Mouse (Mus musculus) kidney, adult 2 months (tissue): ENCODE measurements around the gene Rap1gap2. TPM values are rescaled to one million over a fixed set of nuclear protein-coding genes. Genes with fewer than 3 reads are reported as not detected.

Experiments
- DNase-seq: peaks from one replicate; pipeline ENCODE4 v3.0.0; 2021
- H3K27ac ChIP-seq: fragments of 200-500 bp; 2 replicates; pipeline ENCODE4 v1.5.1; 2012; ENCODE audit warnings: low read depth, low read length, control low read depth, inconsistent platforms; ENCODE audit not compliant: insufficient read depth
- H3K27me3 ChIP-seq: fragments of 200-500 bp; replicated peaks from 2 replicates; pipeline ENCODE4 v1.6.1; 2012; ENCODE audit warnings: mild to moderate bottlenecking, moderate library complexity, low read length, inconsistent platforms; ENCODE audit not compliant: control insufficient read depth, insufficient read depth
- H3K36me3 ChIP-seq: fragments of 200-500 bp; 2 replicates; pipeline ENCODE4 v1.6.1; 2012; ENCODE audit warnings: mild to moderate bottlenecking, moderate library complexity, low read length, inconsistent platforms; ENCODE audit not compliant: control insufficient read depth, insufficient read depth
- H3K4me1 ChIP-seq: fragments of 200-500 bp; 2 replicates; pipeline ENCODE4 v1.6.1; 2011; ENCODE audit warnings: low read length; ENCODE audit not compliant: control insufficient read depth, insufficient read depth
- H3K4me3 ChIP-seq: fragments of 200-500 bp; 2 replicates; pipeline ENCODE4 v1.5.1; 2011; ENCODE audit warnings: mild to moderate bottlenecking, low read depth, low read length, control low read depth; ENCODE audit not compliant: insufficient read depth
- CTCF ChIP-seq: fragments of 200-500 bp; conservative IDR thresholded peaks from 2 replicates; pipeline ENCODE4 v1.5.1; 2011; ENCODE audit warnings: low read depth, mild to moderate bottlenecking, control low read depth, low read length, moderate library complexity, mixed read lengths; ENCODE audit not compliant: insufficient read depth, insufficient read length
- POLR2A ChIP-seq: fragments of 200-500 bp; IDR thresholded peaks from one replicate; pipeline ENCODE4 v1.6.1; 2011; ENCODE audit warnings: low read depth, low read length, control low read depth
- WGBS: fragments of 180-500 bp; shearing (Covaris S2); methylation state at CpG from one replicate; pipeline ENCODE4 v1.1.7; 2018; 5-methylcytosine and 5-hydroxymethylcytosine counted together
- polyA plus RNA-seq: library from polyadenylated mRNA; depleted of rRNA; stranded (reverse); fragments of >200 nt; gene quantifications from 2 replicates; pipeline ENCODE4 v1.2.3, GENCODE M21; 2012

Rap1gap2 gene
- polyA plus RNA-seq, 1 experiment: 24.9 TPM

DNA sequence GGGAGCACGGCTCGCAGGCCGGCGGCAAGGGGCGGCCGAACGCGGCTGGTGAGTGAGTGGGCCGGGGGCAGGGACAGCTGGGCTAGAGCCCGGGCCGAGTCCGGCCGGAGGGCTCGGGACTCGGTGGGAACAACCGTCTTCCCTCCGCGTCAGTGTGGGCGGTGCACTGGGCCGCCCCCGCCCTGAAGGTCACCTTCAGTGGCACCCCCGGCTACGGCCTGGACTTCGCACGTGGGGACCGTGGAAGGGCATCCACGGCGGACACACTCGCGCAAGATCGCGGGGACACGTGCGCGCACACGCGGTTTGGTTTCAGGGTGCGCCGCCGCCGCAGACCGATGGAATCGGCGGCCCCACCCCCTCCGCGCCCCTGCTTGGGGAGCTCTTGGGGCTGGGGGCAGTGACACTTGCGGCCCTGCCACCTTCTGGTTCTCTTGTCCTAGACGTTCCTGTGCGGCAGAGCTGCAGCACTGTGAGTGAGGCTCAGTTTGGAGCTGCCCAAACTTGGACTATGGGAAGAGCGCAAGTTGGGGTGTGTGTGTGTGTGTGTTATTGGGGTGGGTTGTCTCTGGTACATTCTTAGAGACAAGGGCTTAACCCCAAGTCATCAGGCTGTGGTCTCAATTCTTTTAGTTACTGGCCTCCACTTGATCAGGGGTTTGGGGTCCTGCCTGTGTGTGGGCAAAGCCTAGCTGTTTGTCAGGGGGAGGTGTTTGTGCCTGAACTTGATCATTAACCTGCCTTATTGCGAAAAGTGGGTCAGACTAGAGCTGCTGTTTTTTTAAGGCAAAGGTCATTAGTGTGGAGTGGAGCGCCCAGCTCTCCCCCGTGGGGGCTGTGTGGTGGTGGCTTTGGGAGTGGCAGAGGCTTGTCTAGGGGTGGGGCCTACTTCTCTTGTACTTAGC, 39.2 kb upstream of the Rap1gap2 start:
- Histone ChIP-seq H3K27me3 (no peaks in the 10 kb centered on the region), H3K27ac (peak overlapping the region; percentile 95), H3K4me3 (peak overlapping the region; percentile 95), H3K36me3 (no peaks in the 10 kb centered on the region), H3K4me1 (peaks cover 34% of the 10 kb centered on the region)
- WGBS: under 1% methylated on average over 53 of the region's 53 CpGs
- TF ChIP-seq POLR2A (no peak), CTCF (no peak)
- peak; percentile 94 for DNase-seq

- peak within 1 kb of the TSS; percentile 97 for H3K27ac ChIP-seq
Observed at GRCm38 (mm10) chr11:74649095-74649646, 38.5 kb upstream of the Rap1gap2 start, which contains the start of gene Cluh. Cluh (plus strand) TSS chr11:74649495.

GRCm38 (mm10) chr11:74648676-74649075, 38.0 kb upstream of the Rap1gap2 start:
- DNase-seq: no peak
- no peaks in the 10 kb centered on the region for H3K36me3 ChIP-seq
- TF ChIP-seq CTCF (no peak), POLR2A (no peak)
- WGBS: 18% methylated on average over 1 of the region's 1 CpGs
- H3K27ac ChIP-seq: peak overlapping the region; percentile 97
- H3K4me1 ChIP-seq: peaks cover 31% of the 10 kb centered on the region
- H3K27me3 ChIP-seq: no peaks in the 10 kb centered on the region
- H3K4me3 ChIP-seq: peak overlapping the region; percentile 73

More at GRCm38 (mm10) chr11:74649095-74649646, 38.5 kb upstream of the Rap1gap2 start, which contains the start of gene Cluh:
- WGBS: under 1% methylated on average over 58 of the region's 58 CpGs
- peak within 1 kb of the TSS; percentile 95 for H3K4me3 ChIP-seq
- H3K36me3 ChIP-seq: no peaks in the 10 kb centered on the region
- H3K27me3 ChIP-seq: no peaks in the 10 kb centered on the region
- DNase-seq: peak; percentile 99
- H3K4me1 ChIP-seq: peaks cover 34% of the 10 kb centered on the region
- TF ChIP-seq POLR2A (peak; percentile 37), CTCF (no peak)

- DNase-seq: peak; percentile 24
- 97% methylated on average over 1 of the region's 1 CpGs for WGBS
- Histone ChIP-seq H3K27ac (peak overlapping the region; percentile 97), H3K36me3 (no peaks in the 10 kb centered on the region), H3K4me3 (no peak overlapping the region), H3K27me3 (no peaks in the 10 kb centered on the region), H3K4me1 (peaks cover 24% of the 10 kb centered on the region)
- TF ChIP-seq CTCF (no peak), POLR2A (no peak)
Observed at GRCm38 (mm10) chr11:74647966-74648365, 37.3 kb upstream of the Rap1gap2 start.

DNA sequence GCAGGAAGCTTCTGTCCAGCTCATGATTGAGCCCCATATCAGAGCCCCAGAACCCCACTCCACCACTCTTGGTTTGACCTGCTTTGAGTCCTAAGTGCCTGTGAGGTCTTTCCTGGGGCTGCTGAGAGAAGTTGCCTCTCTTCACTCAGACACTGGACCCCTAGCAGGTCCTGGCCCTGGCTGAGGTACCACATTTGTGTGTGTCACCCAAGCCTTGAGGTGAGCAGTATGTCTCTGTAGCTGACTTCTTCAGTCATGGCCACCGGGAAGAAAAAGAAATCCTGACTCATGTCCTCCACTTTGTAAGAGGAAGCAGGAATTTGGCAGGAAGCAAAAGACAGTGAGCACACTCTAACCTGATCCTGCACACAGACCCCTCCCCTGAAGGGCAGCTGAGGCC, 28.9 kb upstream of the Rap1gap2 start:
- 52% methylated on average over 1 of the region's 1 CpGs for whole genome bisulfite sequencing
- TF ChIP-seq POLR2A: no peak
- no peak for TF ChIP-seq CTCF
- H3K27ac ChIP-seq: 0 out of 2 replicates have a peak overlapping the region, but pooled peaks have one; percentile 52

DNA sequence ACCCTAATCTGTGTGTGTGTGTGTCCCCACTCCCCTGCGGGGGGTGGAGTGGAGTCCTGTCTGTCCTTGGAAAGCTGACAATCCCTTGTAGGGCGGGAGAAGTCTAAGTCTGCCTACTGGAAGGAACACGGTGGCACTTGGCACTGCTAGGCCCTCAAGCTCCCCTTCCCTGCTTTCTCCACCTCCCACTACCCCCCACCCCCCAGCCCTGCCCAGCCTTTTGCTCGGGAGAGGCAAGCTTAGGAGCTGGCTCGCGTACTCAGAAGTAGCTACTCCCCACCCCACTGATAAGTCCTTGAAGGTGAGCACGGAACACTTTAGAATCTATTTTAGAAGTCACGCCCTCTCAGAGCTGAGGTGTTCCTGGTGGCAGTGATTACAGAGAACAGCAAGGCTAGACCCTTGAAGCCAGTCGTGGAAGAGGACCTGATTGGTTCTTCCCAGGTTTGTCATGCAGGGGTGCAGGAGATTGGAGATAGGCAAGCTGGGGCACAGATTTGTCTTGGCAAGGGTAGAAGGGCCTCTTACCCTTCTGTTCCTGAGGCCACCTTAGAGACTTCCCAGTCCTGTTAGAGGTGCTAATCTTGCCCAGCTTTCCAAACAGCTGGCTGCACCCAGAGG, 28.2 kb upstream of the Rap1gap2 start:
- TF ChIP-seq POLR2A (no peak), CTCF (no peak)
- H3K4me3 ChIP-seq: peak overlapping the region; percentile 69
- H3K27me3 ChIP-seq: no peaks in the 10 kb centered on the region
- DNase-seq: peak; percentile 15
- no peaks in the 10 kb centered on the region for H3K36me3 ChIP-seq
- WGBS: 7% methylated on average over 9 of the region's 9 CpGs
- peak overlapping the region; percentile 78 for H3K27ac ChIP-seq
- peaks cover 18% of the 10 kb centered on the region for H3K4me1 ChIP-seq

More for the DNA sequence above, 28.9 kb upstream of the Rap1gap2 start:
- Histone ChIP-seq H3K4me3 (no peak overlapping the region), H3K36me3 (no peaks in the 10 kb centered on the region), H3K4me1 (peaks cover 18% of the 10 kb centered on the region), H3K27me3 (no peaks in the 10 kb centered on the region)
- no peak for DNase-seq
